Mouse (Mus musculus) hematopoietic stem cell, adult 5-6 weeks (primary cell): ENCODE measurements around the gene Camk2b. TPM values are rescaled to one million over a fixed set of nuclear protein-coding genes. Genes with fewer than 3 reads are reported as not detected.
"Not testable (repeated sequence)": the region's sequence is repeated elsewhere in the genome, so short reads cannot be mapped to it uniquely, and the experiment has no call there.

Source experiments
- ATAC-seq, 2 experiments: fragments of 125-278 bp in 1 of 2; replicated peaks in 1 of 2; 2 replicates each; pipeline ENCODE4 v1.8.0; 2016 to 2017; ENCODE audit warnings: inconsistent platforms in 2 of 2, mild to moderate bottlenecking in 2 of 2, moderate number of reproducible peaks in 2 of 2, low read depth in 1 of 2, moderate TSS enrichment in 1 of 2; ENCODE audit not compliant: low FRiP score in 2 of 2, poor library complexity in 2 of 2, severe bottlenecking in 2 of 2, insufficient read depth in 1 of 2, low TSS enrichment in 1 of 2
- total RNA-seq: library from RNA; stranded (forward); fragments of 172-1452, 232-1000 nt; gene quantifications from 2 replicates; pipeline ENCODE4 v1.2.3, GENCODE M21; 2017

Gene Camk2b
- 1.7 and 3.4 TPM in 2 replicates for total RNA-seq

DNA sequence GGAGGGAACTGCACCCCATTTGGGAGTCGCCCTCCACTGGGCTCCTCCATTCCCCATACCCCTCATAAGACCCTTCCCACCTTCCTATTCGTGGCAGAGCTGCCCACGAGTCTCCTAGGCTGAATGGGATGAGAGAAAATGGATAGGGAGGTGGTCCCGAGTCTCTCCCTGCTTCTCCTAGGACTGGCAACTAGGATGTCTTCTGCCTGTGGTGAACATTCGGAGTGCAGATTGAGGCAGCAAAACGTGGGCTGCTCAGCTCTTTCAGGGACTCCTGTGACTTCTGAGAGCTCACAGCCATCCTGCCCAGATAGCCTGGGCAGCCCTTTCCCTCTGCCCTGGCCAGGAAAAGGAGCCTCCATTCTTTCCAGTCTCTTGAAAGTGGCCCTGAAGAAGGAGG, at the start of gene Camk2b:
Gene Camk2b, minus strand, starts transcription at position 187 of the 400 bp plus-strand sequence.
- ATAC-seq = no peak

DNA sequence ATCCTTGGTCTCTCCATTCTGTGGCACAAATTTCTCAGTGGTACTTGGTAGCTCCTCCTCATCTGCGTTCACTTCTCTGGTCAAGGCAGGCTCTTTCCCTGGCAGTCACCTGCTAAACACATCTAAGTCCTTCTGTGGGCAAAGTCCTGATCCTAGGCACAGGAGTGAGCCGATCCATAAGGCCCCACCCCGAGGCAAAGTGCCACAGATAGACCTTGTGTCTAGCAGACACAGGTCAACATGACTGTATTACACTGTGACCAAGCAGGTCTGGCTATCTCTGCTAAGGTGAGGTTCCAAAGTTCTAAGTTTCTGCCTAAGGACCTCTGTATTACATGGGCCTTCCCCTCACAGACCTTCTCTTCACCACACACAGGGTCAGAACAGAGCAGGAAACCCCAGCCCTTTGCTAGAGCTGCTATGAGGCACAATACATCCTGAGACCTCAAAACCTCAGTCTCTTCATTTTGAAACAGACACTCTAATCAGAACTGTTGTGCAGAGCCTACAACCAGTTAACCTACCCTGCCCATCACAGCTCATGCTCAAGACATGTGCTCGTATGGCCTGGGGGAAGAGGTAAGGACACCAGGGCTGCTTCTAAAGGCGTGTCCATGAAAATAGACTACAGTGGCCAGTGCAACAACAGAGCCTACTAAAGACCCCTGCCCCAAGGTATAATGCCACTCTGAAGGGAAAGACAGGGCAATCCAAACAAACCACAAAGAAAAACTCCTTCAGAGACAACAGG, 45.7 kb upstream of the Camk2b start:
- ATAC-seq = no peak

DNA sequence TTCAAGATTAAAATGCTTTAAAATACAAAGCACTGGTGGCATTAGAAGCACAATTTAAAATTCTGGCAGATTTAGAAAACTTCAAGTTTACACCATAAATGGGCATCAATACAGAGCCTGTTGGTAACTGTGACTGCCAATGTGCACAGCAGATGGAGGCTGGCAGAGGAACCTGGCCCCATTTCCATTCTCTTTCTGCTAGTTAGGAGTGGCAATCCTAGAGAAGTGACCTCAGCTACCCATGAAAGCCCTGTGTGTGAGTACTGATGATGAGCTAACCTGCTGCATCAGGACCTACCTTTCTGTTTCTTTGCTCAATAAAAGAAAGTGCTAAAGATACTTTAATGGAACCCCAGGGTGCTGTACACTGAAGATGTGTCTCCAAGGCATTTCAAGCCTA, 43.8 kb upstream of the Camk2b start:
- ATAC-seq = no peak

DNA sequence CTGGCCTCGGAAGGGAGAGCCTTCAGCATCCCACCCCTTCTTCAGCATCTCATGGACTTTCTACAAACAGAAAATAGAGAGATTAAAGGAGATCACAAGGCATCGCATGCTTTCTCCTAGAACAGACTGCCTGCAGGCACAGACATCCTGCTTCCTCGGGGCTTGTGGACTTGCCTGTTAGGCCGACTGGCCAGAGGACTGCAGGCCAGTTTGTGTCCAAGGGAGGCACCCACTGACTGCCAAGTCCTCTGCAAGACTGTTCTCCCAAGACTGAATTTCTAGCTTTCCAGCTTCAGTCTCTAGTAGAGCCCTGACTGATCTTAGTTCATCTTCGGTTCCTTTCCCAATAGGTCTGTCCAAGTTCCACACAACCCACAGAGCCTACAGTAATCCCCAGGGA, 42.1 kb upstream of the Camk2b start:
- no peak for ATAC-seq

DNA sequence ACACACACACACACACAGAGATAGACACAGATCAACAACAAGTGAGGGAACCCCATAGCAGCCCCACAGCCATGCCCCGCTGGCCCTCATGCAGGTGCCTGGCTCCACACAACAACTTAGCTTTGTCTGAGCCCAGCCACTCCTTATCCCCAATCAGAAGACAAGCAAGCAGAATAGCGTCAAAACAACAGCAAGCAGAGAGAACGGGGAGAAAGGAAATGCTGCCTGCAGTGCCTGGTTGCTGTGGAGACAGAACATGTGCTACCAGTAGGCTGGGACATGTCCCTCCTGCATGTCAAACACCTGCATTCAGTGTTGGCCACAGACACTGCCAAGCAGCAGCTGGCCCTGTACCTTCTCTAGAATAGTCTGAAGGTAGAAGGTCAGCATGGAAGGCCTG, 41.6 kb upstream of the Camk2b start:
- no peak for ATAC-seq

DNA sequence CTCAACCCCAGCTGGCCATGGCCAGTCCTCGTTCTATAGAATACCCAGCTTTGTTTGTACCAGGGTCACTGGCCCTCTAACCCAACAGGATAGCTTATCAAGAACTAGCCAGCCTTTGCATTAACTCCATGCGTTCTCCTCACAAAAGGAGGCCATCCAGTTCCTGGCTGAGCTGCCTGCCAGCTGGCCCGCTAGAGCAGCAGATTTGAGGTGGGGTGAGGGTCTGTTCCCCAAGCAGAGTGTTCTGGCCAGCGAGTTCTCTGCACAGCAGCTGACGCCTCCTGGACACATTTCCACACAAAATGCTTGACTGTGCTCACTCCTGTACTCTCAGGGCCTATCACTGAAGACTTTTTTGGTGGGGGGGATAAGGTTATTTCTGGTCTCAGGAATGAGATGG, 38.6 kb upstream of the Camk2b start:
- ATAC-seq = no peak

DNA sequence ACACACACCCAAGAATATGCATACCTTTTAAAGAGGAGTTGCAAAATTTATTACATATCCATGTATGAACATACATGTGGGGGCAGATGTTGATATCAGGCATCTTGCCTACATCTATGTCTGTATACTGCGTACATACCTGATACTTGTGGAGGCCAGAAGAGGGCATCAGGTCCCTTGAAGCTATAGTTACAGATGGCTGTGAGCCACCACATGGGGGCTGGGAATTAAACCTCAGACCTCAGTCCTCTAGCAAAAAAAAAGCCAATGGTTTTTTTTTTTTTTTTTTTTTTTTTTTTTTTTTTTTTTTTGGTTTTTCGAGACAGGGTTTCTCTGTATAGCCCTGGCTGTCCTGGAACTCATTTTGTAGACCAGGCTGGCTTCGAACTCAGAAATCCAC, 30.5 kb upstream of the Camk2b start:
- not testable (repeated sequence) for ATAC-seq

DNA sequence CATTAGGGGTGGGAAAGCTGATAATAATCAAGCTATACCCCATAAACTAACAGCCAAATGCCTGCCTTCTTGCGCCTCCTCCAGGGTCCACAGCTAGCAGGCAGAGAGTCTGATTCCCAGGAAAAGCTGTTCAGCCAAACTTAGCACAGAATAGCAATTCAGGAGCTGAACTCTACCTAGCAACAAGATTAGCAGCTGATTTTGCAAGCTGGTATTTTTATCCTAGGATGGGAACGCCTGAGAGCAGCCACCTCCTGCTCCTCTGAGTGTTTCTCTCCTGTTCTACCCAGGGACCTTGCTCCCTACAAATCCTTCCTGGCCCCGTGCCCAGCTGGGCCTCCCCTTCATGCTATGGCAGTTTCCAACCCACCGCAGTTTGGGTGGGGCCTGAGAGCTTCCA, 20.8 kb upstream of the Camk2b start:
- no peak for ATAC-seq

DNA sequence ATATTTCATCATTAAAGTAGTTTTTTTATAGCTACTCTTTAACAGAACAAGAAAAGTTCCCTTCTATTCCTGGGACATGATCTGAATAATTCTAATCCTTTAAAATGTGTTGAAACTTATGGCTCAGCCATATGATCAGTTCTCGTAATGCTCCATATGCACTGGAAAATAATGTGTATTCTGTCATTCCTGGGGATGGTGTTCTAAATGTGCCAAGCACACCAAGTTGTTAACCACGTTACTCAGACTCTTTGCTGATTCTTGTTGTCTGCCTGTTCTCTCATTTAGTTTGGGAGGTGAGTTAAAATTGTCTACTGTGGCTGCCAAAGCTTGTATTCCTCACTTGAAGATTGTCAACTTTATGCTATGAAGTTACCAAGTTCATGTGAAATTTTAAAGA, 12.6 kb upstream of the Camk2b start:
- no peak for ATAC-seq

DNA sequence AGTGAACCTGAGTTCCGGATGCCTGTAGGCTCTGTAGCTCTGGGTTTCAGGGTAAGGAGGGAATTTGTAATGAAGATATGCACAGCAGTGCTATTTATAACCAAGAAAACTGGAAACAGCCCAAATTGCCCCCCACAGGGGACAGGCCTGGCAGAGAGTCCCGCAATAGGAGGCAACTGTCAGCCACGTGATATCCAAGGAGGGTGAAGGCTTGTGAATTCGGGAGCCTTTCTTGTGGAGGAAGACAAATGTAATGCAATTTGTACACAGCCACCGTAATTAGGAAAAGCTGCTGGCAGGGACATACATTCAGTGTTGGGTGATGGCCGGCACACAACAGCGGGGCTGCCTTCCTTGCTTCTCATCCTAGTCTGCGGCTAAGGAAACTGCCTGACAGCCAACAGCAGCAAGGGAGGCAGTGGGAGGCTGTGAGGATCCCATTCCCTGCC, 9.5 kb upstream of the Camk2b start:
- ATAC-seq = no peak

DNA sequence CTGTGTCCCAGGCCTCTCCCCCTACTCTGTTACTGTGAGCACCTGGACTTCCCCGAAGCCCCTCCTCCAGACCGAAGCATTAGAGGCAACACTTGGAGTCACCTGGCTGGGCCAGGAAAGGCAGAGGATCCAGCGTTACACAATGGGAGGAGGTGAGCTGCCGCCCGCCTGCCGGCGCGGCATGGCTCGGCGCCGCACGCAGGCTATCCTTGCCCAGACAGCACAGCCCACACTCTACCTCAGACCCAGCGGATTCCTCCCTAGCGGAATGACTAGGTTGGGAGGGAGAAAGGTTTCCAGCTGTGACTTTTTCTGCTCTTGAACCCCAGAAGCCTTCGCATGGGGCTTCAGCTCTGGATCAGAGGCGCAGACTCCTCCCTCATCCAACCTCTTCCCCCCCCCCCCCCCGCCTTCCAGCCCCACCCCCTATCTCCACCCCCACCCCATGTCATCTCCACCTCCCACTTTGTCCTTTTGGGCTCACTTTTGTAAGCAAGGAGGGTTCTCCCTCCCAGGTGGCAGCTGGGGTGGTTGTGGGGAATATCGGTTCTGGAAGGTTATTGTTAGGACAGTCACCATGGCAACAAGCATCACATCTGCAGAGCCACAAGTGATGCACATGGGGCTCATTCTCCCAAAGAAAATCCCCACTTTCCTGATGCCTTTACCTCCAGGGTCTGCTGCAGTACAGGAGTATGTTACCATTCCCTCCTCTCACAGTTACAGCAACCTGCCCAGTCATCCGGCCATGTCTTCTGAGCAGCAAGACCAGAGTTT, 2.2 kb upstream of the Camk2b start:
- no peak for ATAC-seq

DNA sequence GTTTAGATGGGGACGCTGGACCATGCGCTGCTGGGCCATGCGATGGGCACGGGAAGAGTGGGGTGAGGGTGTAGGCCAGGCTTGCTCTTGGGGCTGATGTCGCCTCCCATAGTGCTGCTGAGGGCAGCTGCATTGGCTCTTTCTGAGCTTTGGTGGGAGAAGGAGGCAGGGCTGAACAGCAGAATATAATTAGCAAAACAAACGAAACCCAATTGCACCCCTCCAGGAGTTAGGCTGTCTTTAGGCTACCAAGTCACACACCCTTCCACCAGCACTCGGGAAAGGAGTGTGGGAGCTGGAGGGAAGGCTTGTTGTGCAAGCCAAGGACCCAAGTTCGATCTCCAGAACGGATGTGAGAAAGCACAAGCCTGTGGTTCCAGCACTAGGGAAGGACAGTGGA, 998 bp upstream of the Camk2b start:
- ATAC-seq = no peak

DNA sequence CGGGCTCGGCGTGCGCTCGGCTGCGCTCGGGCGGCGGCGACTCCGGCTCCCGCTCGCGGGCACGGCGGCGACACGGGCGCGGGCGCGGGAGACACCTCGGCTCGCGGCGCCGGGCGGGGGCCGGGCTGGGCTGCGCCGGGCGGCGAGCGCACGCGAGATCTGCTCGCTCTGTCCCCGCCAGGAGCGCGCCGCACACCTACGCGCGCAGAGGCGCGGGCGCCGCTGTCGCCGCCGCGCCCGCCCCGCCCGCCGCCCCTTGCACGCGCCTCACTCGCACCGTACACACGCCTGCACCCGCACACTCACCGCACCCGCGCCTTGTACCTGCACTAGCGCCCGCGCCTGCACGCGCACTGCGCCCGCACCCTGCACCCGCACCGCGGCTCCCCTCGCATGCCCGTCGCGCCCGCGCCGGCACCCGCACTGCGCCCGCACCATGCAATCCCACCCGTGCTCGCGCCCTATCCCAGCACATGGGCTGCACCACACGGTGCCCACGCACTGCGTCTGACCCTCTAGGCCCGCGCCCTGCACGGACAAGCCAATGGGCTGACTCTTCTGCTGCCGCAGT, 526 bp downstream of the Camk2b start:
- ATAC-seq = no peak

DNA sequence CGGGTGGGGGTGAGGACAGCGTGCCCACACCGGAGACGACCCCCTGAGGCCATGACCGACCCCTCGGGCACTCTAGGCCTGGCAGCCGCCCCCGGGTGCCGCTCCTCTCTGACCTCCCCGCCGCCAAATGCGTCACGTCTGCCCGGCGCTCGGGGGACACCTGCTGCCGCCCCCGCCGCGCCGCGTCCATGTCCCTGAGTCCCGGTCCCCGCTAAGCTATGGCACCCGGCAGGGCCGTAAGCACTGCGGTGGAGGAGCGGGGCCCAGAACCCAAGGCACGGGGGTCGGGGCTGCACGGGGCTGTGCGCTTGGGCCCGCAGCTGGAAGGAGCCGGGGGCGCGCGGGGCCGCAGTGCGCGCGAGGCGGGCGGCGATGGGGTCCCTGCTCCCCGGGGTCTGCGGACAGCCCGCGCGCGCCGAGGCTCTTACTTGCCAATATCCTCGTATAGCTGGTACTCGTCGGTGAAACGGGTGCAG, 1.1 kb downstream of the Camk2b start:
- ATAC-seq = no peak

DNA sequence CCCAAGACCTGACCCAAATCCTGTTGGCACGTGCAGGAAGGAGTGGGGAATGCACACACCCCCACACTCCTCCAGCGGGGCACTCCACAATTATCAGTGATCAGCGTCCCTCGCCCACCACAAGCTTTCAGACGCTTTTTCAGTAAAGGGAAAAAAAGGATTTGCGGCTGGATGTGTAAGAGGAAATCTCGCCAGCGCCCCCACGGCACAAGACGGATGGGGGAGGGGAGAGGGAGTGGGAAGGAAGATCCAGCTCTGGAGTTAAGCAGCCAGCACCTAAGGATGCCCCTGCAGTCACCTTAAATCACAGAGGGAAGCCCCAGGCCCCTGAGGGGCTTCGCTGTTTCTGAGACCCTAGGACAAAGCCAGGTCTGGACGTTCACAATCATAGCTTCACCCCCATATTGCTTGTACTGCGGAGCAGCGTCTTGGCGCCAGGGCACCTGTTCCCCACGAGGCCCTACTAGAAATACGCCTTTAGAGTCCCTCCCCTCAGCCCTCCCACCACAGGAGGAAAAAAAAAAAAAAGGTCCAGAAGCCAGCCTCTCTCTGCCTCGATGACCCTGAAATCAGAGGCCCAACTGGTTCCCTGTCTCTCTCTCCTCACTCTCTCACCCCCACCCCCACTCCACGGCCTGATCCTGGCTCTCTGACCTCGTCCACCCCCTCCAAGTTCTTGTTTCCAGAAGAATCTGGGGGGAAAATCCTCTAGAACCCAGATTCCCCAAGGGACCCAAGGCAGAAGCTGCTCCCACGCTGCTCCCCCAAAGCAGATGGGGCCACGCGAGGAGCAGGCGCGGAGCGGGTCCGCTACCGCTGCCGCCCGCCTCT, 1.7 kb downstream of the Camk2b start:
- no peak for ATAC-seq

DNA sequence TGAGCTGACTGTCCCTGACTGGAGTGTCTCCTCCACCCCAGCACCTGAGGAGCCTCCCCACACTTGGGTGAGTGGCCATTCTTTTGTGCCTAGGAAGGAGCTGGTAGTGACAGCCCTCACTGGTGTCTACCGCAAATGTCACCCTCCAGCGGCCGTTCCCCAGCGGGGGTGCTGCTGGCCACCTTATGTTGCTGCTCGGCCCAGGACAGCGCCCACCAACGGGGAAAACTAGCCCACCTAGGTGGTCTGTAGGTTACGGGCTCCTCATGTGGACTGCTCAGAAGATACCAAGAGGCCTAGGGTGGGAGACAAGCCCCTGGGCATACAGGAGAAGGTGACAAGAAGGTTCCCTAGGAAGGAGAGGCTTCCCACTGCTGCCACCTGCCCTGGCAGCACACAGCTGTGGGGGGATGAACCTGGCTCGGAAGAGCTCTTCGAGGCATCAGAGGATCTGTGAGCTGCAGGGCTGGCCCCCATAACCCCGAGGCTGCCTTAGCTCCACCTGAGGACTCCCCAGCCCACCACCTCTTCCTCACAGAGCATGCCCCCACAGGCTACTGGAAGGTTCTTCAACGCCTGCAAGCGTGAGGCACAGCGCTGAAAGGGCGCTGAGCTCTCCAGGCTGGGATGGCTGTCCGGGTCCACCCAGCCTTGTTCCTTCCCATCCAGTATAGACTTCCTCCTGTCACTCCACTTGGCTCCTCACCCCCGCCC, 2.5 kb downstream of the Camk2b start:
- no peak for ATAC-seq

DNA sequence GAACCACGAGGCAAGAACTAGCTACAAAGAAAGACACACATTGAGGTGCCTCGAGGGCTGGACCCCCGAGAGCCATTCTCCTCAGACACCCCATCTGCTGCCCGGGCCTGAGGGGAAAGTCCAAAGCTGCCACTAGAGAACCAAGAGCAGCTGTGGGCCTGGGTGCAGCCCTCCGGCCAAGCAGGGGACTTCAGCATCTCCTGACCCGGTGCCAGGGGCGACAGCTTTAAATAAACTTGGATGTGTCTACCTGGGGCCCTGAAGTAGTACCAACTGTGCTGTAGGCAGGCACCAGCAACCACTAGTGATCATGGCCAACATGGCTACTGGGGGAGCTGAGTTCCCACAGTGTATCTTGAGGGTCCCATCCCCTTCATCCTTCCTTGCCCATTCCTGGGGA, 3.1 kb downstream of the Camk2b start:
- ATAC-seq = no peak
